Mouse (Mus musculus) B cell, adult 2 months (primary cell): ENCODE results near the gene Zfp933.
"Not testable (repeated sequence)": the region's sequence is repeated elsewhere in the genome, so short reads cannot be mapped to it uniquely, and the experiment has no call there.

Source experiments
- DNase-seq, 2 experiments: peaks; one replicate each; pipeline ENCODE4 v3.0.0; 2022

Zfp933 gene

GRCm38 (mm10) chr4:147850776-147851175, 2.6 kb upstream of the Zfp933 start:
- DNase-seq = no peak

DNA sequence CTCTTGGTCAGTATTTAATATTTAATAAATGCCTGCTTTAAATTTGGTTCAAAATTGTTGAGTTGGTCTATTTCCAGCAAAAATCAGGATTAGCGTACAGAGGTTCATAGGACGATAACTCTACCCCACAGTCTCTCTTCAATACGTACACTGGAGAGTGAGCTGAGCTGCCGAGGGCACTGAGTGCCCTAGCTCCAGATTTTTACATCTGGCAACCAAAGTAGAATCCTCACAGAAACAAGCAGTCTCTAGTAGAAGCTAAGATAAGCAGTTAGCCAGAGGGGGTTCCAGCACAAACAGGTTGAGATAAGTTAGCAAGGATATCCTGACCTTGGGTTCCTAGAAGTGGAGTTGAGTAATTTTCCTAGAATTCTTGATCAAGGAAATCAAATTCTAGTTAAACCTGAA, 422 bp upstream of the Zfp933 start:
- DNase-seq = no peak

GRCm38 (mm10) chr4:147842871-147843270, 5.3 kb downstream of the Zfp933 start:
- DNase-seq = no peak

DNA sequence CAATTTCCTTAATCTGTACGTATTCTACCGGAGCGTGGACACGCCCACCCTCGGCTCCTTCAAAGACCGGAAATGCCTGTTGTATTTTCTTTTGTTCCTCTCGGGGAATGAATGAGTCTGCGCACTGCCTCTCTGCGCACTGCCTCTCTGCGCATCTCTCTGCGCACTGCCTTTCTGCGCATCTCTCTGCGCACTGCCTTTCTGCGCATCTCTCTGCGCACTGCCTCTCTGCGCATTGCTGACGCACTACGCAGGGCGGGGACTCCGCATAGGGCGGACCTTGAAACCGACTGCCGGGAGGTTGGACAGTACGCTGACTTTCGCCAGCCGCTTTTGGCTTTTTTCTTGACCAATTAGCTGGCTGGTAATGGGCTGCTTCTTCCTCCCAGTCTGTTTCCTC, 8.9 kb downstream of the Zfp933 start:
- DNase-seq = peak in 1 of 2 experiments; percentile 46

DNA sequence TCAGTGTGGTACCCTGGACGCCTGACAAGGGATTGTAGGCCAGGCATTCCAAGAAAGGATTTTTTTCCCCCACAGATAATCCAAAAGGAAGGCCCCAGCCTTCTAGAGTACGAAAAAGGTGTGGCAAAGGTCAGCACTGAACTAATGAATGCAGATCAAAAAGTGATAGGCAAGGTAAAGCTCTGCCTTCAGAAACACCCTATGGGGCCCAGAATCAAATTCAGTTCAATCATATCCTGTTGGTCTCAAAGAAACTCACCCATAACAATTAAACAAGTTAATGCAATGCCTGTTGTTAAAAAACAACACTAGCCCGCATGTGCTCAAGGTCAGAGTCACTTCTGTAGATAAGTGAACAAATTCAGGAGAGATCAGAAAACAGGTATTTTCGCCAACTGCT, 23.8 kb downstream of the Zfp933 start:
- DNase-seq = no peak

DNA sequence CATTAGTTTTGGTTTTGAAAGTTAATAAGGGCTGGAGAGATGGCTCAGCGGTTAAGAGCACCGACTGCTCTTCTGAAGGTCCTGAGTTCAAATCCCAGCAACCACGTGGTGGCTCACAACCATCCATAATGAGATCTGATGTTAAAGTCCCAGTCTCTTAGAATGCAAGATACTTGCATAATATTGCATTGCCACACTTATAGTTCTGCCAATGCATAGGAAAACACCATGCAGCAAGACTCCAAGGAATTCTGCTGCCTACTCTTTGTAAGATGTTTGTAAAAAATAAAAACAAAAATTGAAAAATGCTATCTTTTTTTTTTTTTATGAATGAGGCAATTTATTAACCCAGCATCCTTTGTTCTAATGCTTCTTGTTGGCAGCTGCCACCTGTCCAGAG, 26.8 kb downstream of the Zfp933 start:
- DNase-seq = not testable (repeated sequence)

- DNase-seq = not testable (repeated sequence)
Measured at GRCm38 (mm10) chr4:147819659-147820058, 28.5 kb downstream of the Zfp933 start.

GRCm38 (mm10) chr4:147814592-147815167, 33.5 kb downstream of the Zfp933 start:
- peak; percentile 8 to 36 for DNase-seq

GRCm38 (mm10) chr4:147813249-147813765, 34.9 kb downstream of the Zfp933 start:
- DNase-seq = no peak

- not testable (repeated sequence) for DNase-seq
Measured at GRCm38 (mm10) chr4:147809966-147810304, 38.2 kb downstream of the Zfp933 start.

- peak; percentile 74 to 76 for DNase-seq
Measured at GRCm38 (mm10) chr4:147809292-147809965, 38.7 kb downstream of the Zfp933 start, which contains the start of gene Zfp984. Zfp984 (minus strand) TSS chr4:147809788.

DNA sequence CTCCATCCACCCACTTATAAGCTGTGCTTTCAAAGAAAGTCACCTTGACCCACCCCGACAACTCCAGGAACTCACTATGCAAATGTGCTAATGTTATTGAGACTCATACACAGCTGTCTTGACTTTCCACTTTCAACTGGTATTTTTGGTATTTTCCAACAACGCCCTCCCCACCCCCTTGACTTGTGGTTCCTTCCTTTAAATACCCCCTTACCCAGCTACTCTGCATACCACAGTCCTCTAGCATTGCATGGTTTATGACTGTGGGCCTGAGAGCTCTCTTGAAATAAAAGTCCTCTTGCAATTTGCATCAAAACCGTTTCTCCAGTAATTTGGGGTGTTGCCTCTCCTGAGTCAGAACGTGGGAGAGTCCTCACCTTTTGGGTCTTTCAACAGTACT, 39.7 kb downstream of the Zfp933 start:
- peak; percentile 25 to 40 for DNase-seq

DNA sequence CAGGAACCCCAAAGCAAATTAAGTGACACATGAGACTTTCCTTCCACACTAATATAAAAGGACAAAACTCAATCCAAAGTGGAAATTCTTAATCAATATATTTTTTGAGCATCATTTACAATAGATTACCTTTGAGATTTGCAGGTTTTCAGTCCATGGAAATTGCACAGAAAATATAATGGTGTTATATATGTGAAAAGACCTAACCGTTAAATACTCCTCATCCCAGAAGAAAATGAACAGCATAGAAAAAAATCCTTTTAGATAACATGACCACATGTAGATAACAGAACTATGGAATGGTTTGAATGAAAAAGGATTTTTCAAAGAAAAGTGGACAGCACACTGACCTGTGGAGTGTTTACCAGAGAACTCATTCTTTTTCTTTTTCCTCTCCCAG, 52.9 kb downstream of the Zfp933 start:
- DNase-seq = not testable (repeated sequence)

DNA sequence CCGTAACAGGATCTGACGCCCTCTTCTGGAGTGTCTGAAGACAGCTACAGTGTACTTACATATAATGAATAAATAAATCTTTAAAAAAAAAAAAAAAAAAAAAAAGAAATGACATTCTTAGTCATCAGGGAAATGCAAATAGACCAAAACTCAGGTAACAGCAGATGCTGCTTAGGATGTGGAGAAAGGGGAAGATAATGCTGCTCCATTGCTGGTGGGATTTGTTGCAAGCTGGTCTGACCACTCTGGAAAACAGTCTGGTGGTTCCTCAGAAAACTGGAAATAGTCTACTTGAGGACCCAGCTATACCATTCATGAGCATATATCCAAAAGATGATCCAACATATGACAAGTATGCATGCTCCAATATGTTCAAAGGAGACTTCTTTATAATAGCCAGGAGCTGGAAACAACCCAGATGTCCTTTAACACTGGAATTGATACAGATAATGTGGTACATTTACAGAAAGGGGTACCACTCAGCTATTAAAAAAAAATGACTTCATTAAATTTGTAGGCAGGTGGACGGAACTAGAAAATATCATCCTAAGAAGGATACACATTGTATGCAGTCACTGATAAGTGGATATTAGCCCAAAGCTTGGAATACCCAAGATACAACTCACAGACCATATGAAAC, 54.0 kb downstream of the Zfp933 start:
- DNase-seq = not testable (repeated sequence)

GRCm38 (mm10) chr4:147793390-147793916, 54.7 kb downstream of the Zfp933 start:
- not testable (repeated sequence) for DNase-seq

DNA sequence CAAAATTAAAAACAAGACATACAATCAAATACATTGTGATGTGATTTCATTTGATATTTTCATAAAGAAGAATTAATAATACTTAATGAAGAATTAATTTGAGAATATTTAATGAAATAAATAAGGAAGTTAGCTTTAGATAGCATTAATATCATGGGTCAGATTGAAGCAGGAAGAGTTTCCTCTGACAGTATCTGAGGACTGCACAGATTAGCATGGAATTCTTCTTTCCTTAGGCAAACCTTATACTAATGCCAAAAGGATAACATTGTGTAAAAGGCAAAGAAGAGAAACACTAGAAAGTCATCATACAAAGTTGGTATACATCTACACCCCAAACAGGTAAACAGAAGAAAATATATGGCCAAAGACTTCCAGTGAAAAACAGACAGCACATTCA, 56.4 kb downstream of the Zfp933 start:
- DNase-seq = not testable (repeated sequence)
